Mouse (Mus musculus) gastrocnemius, postnatal 4 days (tissue): ENCODE data around the gene Speg. TPM values are rescaled to one million over a fixed set of nuclear protein-coding genes. Genes with fewer than 3 reads are reported as not detected.
A peak's percentile ranks its signal among the peaks of the same experiment; 100 is the strongest.

ENCODE experiments used
- DNase-seq, 2 experiments: peaks; one replicate each; pipeline ENCODE4 v3.0.0; 2021 to 2022; ENCODE audit warnings: low spot score in 2 of 2, mixed read lengths in 2 of 2
- long read RNA-seq, 2 experiments: library from polyadenylated mRNA; stranded (forward); transcript quantifications; one replicate each; pipeline ENCODE4 v2.0.0; 2021
- total RNA-seq, 2 experiments: library from RNA; stranded (reverse); gene quantifications; 2 replicates each; pipeline ENCODE4 v1.2.3; 2021

The Speg gene
- total RNA-seq: 100 to 1,000 TPM; 156 to 170 TPM
- long read RNA-seq, experiment 1, partial matches to known transcripts: 35 of 44 reads
- long read RNA-seq, experiment 1, other reads (novel, unspliced or antisense): 7 of 44 reads
- long read RNA-seq, experiment 2, partial matches to known transcripts: 32 of 65 reads
- long read RNA-seq, experiment 2, other reads (novel, unspliced or antisense): 27 of 65 reads

GRCm38 (mm10) chr1:75374950-75375936 is at the start of gene Speg:
Speg (plus strand) TSS chr1:75375297.
- DNase-seq: peak in 1 of 2 experiments; percentile 32

- DNase-seq: no peak
Observed at GRCm38 (mm10) chr1:75327461-75327860, 47.6 kb upstream of the Speg start.

- no peak for DNase-seq
Observed at GRCm38 (mm10) chr1:75331271-75331670, 43.8 kb upstream of the Speg start.

- no peak for DNase-seq
Observed at GRCm38 (mm10) chr1:75336461-75336860, 38.6 kb upstream of the Speg start.

- DNase-seq: no peak
Observed at GRCm38 (mm10) chr1:75337097-75337496, 38.0 kb upstream of the Speg start.

- no peak for DNase-seq
Observed at GRCm38 (mm10) chr1:75338091-75338694, 36.9 kb upstream of the Speg start.

GRCm38 (mm10) chr1:75339337-75339736 is 35.8 kb upstream of the Speg start:
- DNase-seq: no peak

GRCm38 (mm10) chr1:75340519-75340918 is 34.6 kb upstream of the Speg start:
- DNase-seq: no peak

- peak in 1 of 2 experiments; percentile 48 for DNase-seq
Observed at GRCm38 (mm10) chr1:75342874-75343416, 32.2 kb upstream of the Speg start.

- DNase-seq: peak in 1 of 2 experiments; percentile 53
Observed at GRCm38 (mm10) chr1:75344291-75345035, 30.6 kb upstream of the Speg start.

GRCm38 (mm10) chr1:75345036-75345935 is 29.8 kb upstream of the Speg start:
- DNase-seq: no peak

- DNase-seq: no peak
Observed at GRCm38 (mm10) chr1:75347279-75347678, 27.8 kb upstream of the Speg start.

- DNase-seq: no peak
Observed at GRCm38 (mm10) chr1:75349275-75349674, 25.8 kb upstream of the Speg start.

- no peak for DNase-seq
Observed at GRCm38 (mm10) chr1:75357261-75357660, 17.8 kb upstream of the Speg start.

- no peak for DNase-seq
Observed at GRCm38 (mm10) chr1:75358009-75358408, 17.1 kb upstream of the Speg start.

GRCm38 (mm10) chr1:75359346-75359745 is 15.8 kb upstream of the Speg start:
- DNase-seq: peak in 1 of 2 experiments; percentile 18

GRCm38 (mm10) chr1:75360112-75361031 is 14.7 kb upstream of the Speg start, which contains the start of gene Des:
Des (plus strand) TSS chr1:75360329.
- peak; percentile 68 to 80 for DNase-seq

GRCm38 (mm10) chr1:75361123-75361522 is 14.0 kb upstream of the Speg start:
- DNase-seq: no peak

- peak in 1 of 2 experiments; percentile 10 for DNase-seq
Observed at GRCm38 (mm10) chr1:75361750-75362149, 13.3 kb upstream of the Speg start.
